Mouse (Mus musculus): ENCODE results near the gene D17Wsu92e.

GRCm38 (mm10) chr17:27705661-27706060 is 114.8 kb downstream of the D17Wsu92e start:
- TF ChIP-seq CTCF (IDR thresholded peaks at IDR 0.05; ENCODE audit: extremely low read depth, insufficient read depth, low read length) (no peak), POLR2A (IDR thresholded peaks at IDR 0.05; ENCODE audit: extremely low read depth, insufficient read depth, low read length) (no peak)
